ENCODE assay signal across 18 mouse cellular contexts in genomic region chr6:53806021-53806420, GRCm38 (mm10).
"Had no signal": no experiment of that assay in that cellular context is flagged by ENCODE, and none has a peak within 500 bp of the region (broad histone marks: within the 10 kb centered on the region; RNA-seq: fewer than 3 reads in every experiment).

No protein-coding gene starts in this region.

- H3K4me2 ChIP-seq: intestine, embryonic 15.5 days; limb, embryonic 13.5 days; liver, embryonic 12.5 days; liver, embryonic 15.5 days; lung, embryonic 14.5 days; midbrain, embryonic 13.5 days; neural tube, embryonic 13.5 days; stomach, embryonic 15.5 days had no signal

- H3K27ac ChIP-seq: intestine, embryonic 15.5 days; limb, embryonic 13.5 days; liver, embryonic 12.5 days; liver, embryonic 15.5 days; midbrain, embryonic 10.5 days; midbrain, embryonic 13.5 days; neural tube, embryonic 13.5 days; stomach, embryonic 15.5 days had no signal

- ATAC-seq: intestine, embryonic 15.5 days; liver, embryonic 12.5 days; midbrain, embryonic 13.5 days; midbrain, embryonic 16.5 days had no signal

- H3K9ac ChIP-seq: intestine, embryonic 15.5 days; limb, embryonic 13.5 days; liver, embryonic 12.5 days; liver, embryonic 15.5 days; lung, embryonic 14.5 days; midbrain, embryonic 13.5 days; neural tube, embryonic 13.5 days; stomach, embryonic 15.5 days had no signal

- H3K9me3 ChIP-seq: intestine, embryonic 15.5 days; limb, embryonic 13.5 days; liver, embryonic 12.5 days; liver, embryonic 15.5 days; midbrain, embryonic 10.5 days; midbrain, embryonic 13.5 days; neural tube, embryonic 13.5 days; stomach, embryonic 15.5 days had no signal

- H3K4me1 ChIP-seq: liver, embryonic 12.5 days; liver, embryonic 15.5 days; megakaryocyte, embryonic 14.5 days; midbrain, embryonic 13.5 days had no signal

- H3K36me3 ChIP-seq: intestine, embryonic 15.5 days; limb, embryonic 13.5 days; liver, embryonic 12.5 days; liver, embryonic 15.5 days; midbrain, embryonic 10.5 days; midbrain, embryonic 13.5 days; neural tube, embryonic 13.5 days; stomach, embryonic 15.5 days had no signal

- H3K27me3 ChIP-seq: intestine, embryonic 15.5 days; limb, embryonic 13.5 days; neural tube, embryonic 13.5 days; stomach, embryonic 15.5 days had no signal

- DNase-seq: left cerebral cortex, postnatal 4 days; liver; lung, postnatal 14 days; right cerebral cortex, postnatal 25 days; spleen, adult 18-20 months; thymus, postnatal 25 days had no signal

- H3K4me3 ChIP-seq: intestine, embryonic 15.5 days; limb, embryonic 13.5 days; liver, embryonic 12.5 days; liver, embryonic 15.5 days; megakaryocyte, embryonic 14.5 days; midbrain, embryonic 10.5 days; midbrain, embryonic 13.5 days; myocyte; neural tube, embryonic 13.5 days; stomach, embryonic 15.5 days had no signal
